Mouse (Mus musculus) left cerebral cortex, adult 11 months (tissue): ENCODE data around the gene Sbf1.

Experiments used
- DNase-seq: peaks from one replicate; pipeline ENCODE4 v3.0.0; 2022; ENCODE audit warnings: low spot score

The Sbf1 gene

GRCm38 (mm10) chr15:89284094-89284493, 31.0 kb downstream of the Sbf1 start:
- DNase-seq: no peak

- no peak for DNase-seq
Observed at GRCm38 (mm10) chr15:89282546-89282945, 32.6 kb downstream of the Sbf1 start.

GRCm38 (mm10) chr15:89277366-89277765, 37.7 kb downstream of the Sbf1 start:
- no peak for DNase-seq

- DNase-seq: no peak
Observed at GRCm38 (mm10) chr15:89275497-89275896, 39.6 kb downstream of the Sbf1 start.

GRCm38 (mm10) chr15:89264485-89264884, 50.6 kb downstream of the Sbf1 start:
- DNase-seq: no peak

GRCm38 (mm10) chr15:89258997-89259396, 56.1 kb downstream of the Sbf1 start:
- no peak for DNase-seq

- no peak for DNase-seq
Observed at GRCm38 (mm10) chr15:89255330-89255729, 59.8 kb downstream of the Sbf1 start.

- no peak for DNase-seq
Observed at GRCm38 (mm10) chr15:89249063-89249462, 66.0 kb downstream of the Sbf1 start.

GRCm38 (mm10) chr15:89241025-89241424, 74.1 kb downstream of the Sbf1 start:
- DNase-seq: no peak

- DNase-seq: no peak
Observed at GRCm38 (mm10) chr15:89239751-89240392, 75.2 kb downstream of the Sbf1 start.
